Mouse (Mus musculus) pancreas, adult 10 weeks (tissue): Measurements from ENCODE around the gene Trpd52l3. TPM values are rescaled to one million over a fixed set of nuclear protein-coding genes. Genes with fewer than 3 reads are reported as not detected.

Experiments used
- polyA plus RNA-seq: library from polyadenylated mRNA; stranded (reverse); fragments of 350-450 nt; fragmentation: Illumina TruSeq; extraction: RNeasy Lipid Tissue Mini Kit (QIAGEN cat#74804); gene quantifications from one replicate; pipeline ENCODE4 v1.2.3, GENCODE M21; 2015; ENCODE audit warnings: low read depth, low replicate concordance; ENCODE audit not compliant: insufficient read depth

The Trpd52l3 gene
- polyA plus RNA-seq, result not detected

GRCm38 (mm10) chr19:30003621-30004020 lies at the start of gene Trpd52l3:
Gene Trpd52l3 (plus strand): TSS chr19:30003790.

GRCm38 (mm10) chr19:30029894-30030635 lies 26.5 kb downstream of the Trpd52l3 start, which contains the start of gene Uhrf2:
Gene Uhrf2 (plus strand): TSS chr19:30030513.

Other genes with a start within 250 kb of the Trpd52l3 start
- gene 9930021J03Rik, start 197.8 kb upstream of the Trpd52l3 start, polyA plus RNA-seq, result 4.0 TPM
- 2.7 TPM for gene Ranbp6, start 190.8 kb upstream of the Trpd52l3 start, polyA plus RNA-seq
- 3.9 TPM for gene Il33, start 78.7 kb upstream of the Trpd52l3 start, polyA plus RNA-seq
- 14.6 TPM for gene Uhrf2, start 26.7 kb downstream of the Trpd52l3 start, polyA plus RNA-seq
- not detected for gene Gldc, start 171.6 kb downstream of the Trpd52l3 start, polyA plus RNA-seq
- gene Mbl2, start 229.2 kb downstream of the Trpd52l3 start, polyA plus RNA-seq, result not detected